Mouse (Mus musculus) testis, adult 2 months (tissue): ENCODE measurements around the gene Phb.

ENCODE experiments used
- CTCF ChIP-seq: fragments of 200-500 bp; IDR thresholded peaks from 2 replicates; pipeline ENCODE4 v1.5.1; 2012; ENCODE audit warnings: low read depth, mild to moderate bottlenecking, inconsistent platforms, low read length, moderate library complexity; ENCODE audit not compliant: control insufficient read depth, insufficient read depth, insufficient replicate concordance
- POLR2A ChIP-seq: fragments of 200-500 bp; IDR thresholded peaks from 2 replicates; pipeline ENCODE4 v1.6.1; 2012; ENCODE audit warnings: low read depth, mild to moderate bottlenecking, inconsistent platforms, low read length, moderate library complexity; ENCODE audit not compliant: control insufficient read depth

DNA sequence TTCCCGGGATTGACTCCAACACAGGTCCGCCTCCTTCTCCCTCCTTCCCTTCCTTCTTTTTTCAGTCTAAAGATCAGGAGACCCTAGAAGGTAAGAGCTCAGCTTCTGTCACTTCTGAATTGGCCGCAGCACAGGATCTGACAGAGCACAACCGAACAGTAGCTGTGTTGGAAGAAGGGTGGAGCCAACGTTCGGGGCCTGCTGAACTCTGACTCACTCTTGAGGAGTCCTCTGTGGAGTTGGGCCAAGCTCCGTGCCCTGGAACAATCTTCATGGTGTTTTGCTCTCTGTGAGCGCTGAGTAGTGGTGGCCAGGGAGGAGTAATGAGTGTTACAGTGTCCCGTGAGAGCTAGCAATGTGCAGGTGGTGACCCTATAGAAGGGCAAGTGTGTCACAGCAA is 15.8 kb upstream of the Phb start:
- TF ChIP-seq CTCF: no peak
- no peak for TF ChIP-seq POLR2A
